ENCODE assay signal across 23 mouse cellular contexts in the genomic region with DNA sequence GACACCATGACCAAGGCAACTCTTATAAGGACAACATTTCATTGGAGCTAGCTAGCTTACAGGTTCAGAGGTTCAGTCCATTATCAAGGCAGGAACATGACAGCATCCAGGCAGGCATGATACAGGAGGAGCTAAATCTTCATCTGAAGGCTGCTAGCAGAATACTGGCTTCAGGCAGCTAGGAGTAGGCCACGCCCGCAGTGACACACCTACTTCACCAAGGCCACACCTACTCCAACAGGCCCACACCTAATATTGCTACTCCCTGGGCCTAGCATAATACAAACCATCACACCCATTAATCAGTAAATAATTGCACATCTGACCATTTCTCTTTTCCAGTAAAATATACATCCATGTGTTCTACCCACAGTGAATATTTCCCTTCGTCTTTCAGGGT. TPM values are rescaled to one million over a fixed set of nuclear protein-coding genes. Genes with fewer than 3 reads are reported as not detected.
A peak's percentile ranks its signal among the peaks of the same experiment; 100 is the strongest.
DNase-seq lines count a peak whose midpoint lies in the region; ATAC-seq and TF ChIP-seq lines count a peak whose summit lies in the region.
"Had no signal": no experiment of that assay in that cellular context is flagged by ENCODE, and none has a peak within 500 bp of the region (broad histone marks: within the 10 kb centered on the region; RNA-seq: fewer than 3 reads in every experiment).

No protein-coding gene starts in this region.

- H3K36me3 ChIP-seq in intestine, postnatal 0 days (ENCODE audit: control insufficient read depth, insufficient read depth): peaks cover 50% of the 10 kb centered on the region
- peaks cover 7% of the 10 kb centered on the region; the same call in 1 of the 2 replicates for H3K36me3 ChIP-seq in liver, embryonic 16.5 days (ENCODE audit: control insufficient read depth, insufficient read depth)
- peaks cover 70% of the 10 kb centered on the region for H3K36me3 ChIP-seq in hindbrain, embryonic 12.5 days

- H3K4me1 ChIP-seq in intestine, postnatal 0 days (replicated peaks; ENCODE audit: control insufficient read depth, insufficient read depth, low read length): no peaks in the 10 kb centered on the region
- H3K4me1 ChIP-seq in liver, embryonic 16.5 days (ENCODE audit: control insufficient read depth, low read depth, low read length): peaks cover 8% of the 10 kb centered on the region
- H3K4me1 ChIP-seq in hindbrain, embryonic 12.5 days: no peaks in the 10 kb centered on the region

- peak; percentile 32 for DNase-seq in spleen, adult 12 weeks (ENCODE audit: low spot score)
- no peak for DNase-seq in spleen, adult 18-20 months
- no peak for DNase-seq in Muller cell, postnatal 12 days (ENCODE audit: inconsistent ontology term)
- no peak for DNase-seq in kidney, adult 18-20 months
- DNase-seq: adrenal gland, postnatal 10 days; cerebellum, postnatal 14 days; embryo, embryonic 11 days; heart, postnatal 36 days; kidney, adult 9 months; kidney, postnatal 4 days; lung, postnatal 14 days; right cerebral cortex, postnatal 14 days; thymus, postnatal 25 days had no signal

- 91% methylated on average over 3 of the region's 3 CpGs for WGBS in intestine, postnatal 0 days
- 70% methylated on average over 3 of the region's 3 CpGs for WGBS in liver, embryonic 16.5 days (ENCODE audit: insufficient replicate concordance)
- WGBS in hindbrain, embryonic 12.5 days: 98% methylated on average over 3 of the region's 3 CpGs

- H3K4me3 ChIP-seq in intestine, postnatal 0 days (ENCODE audit: low read depth, low read length): no peak overlapping the region
- no peak overlapping the region for H3K4me3 ChIP-seq in liver, embryonic 16.5 days (ENCODE audit: low read depth, low read length)
- no peak overlapping the region for H3K4me3 ChIP-seq in hindbrain, embryonic 12.5 days
- H3K4me3 ChIP-seq: forebrain, embryonic 13.5 days; heart, embryonic 12.5 days; limb, embryonic 15.5 days; neural tube, embryonic 13.5 days had no signal

- H3K9ac ChIP-seq in intestine, postnatal 0 days (ENCODE audit: low read depth, low read length): no peak overlapping the region
- no peak overlapping the region for H3K9ac ChIP-seq in liver, embryonic 16.5 days (ENCODE audit: low read depth, low read length)
- H3K9ac ChIP-seq in hindbrain, embryonic 12.5 days: no peak overlapping the region
- H3K9ac ChIP-seq: forebrain, embryonic 13.5 days; heart, embryonic 12.5 days; limb, embryonic 15.5 days; neural tube, embryonic 13.5 days had no signal

- no peak for TF ChIP-seq CTCF in intestine, postnatal 0 days (IDR thresholded peaks at IDR 0.05; ENCODE audit: low read depth)

- no peak overlapping the region for H3K27ac ChIP-seq in intestine, postnatal 0 days (ENCODE audit: low read depth, low read length)
- no peak overlapping the region for H3K27ac ChIP-seq in liver, embryonic 16.5 days (ENCODE audit: low read length)
- no peak overlapping the region for H3K27ac ChIP-seq in hindbrain, embryonic 12.5 days
- H3K27ac ChIP-seq: forebrain, embryonic 13.5 days; hindbrain, postnatal 0 days; limb, embryonic 15.5 days; neural tube, embryonic 13.5 days had no signal

- no peaks in the 10 kb centered on the region for H3K9me3 ChIP-seq in intestine, postnatal 0 days (ENCODE audit: control insufficient read depth)
- no peaks in the 10 kb centered on the region for H3K9me3 ChIP-seq in liver, embryonic 16.5 days (replicated peaks; ENCODE audit: control insufficient read depth, low read length)
- no peaks in the 10 kb centered on the region for H3K9me3 ChIP-seq in hindbrain, embryonic 12.5 days (replicated peaks)
- H3K9me3 ChIP-seq: forebrain, embryonic 13.5 days; heart, embryonic 12.5 days; limb, embryonic 15.5 days; neural tube, embryonic 13.5 days had no signal

- ATAC-seq in intestine, postnatal 0 days: peak; percentile 41; the same call in 1 of the 2 replicates
- peak; percentile 94 for ATAC-seq in liver, embryonic 16.5 days (ENCODE audit: low read depth)
- ATAC-seq in hindbrain, embryonic 12.5 days (ENCODE audit: low FRiP score): no peak
- ATAC-seq: forebrain, embryonic 13.5 days; hindbrain, postnatal 0 days had no signal

- H3K27me3 ChIP-seq in intestine, postnatal 0 days (replicated peaks; ENCODE audit: control insufficient read depth, insufficient read depth, low read length): no peaks in the 10 kb centered on the region
- H3K27me3 ChIP-seq in liver, embryonic 16.5 days (ENCODE audit: control insufficient read depth, insufficient read depth, low read depth, low read length): no peaks in the 10 kb centered on the region
- no peaks in the 10 kb centered on the region for H3K27me3 ChIP-seq in hindbrain, embryonic 12.5 days
- H3K27me3 ChIP-seq: forebrain, embryonic 13.5 days; heart, embryonic 12.5 days; limb, embryonic 15.5 days; neural tube, embryonic 13.5 days had no signal

- H3K4me2 ChIP-seq in intestine, postnatal 0 days (replicated peaks; ENCODE audit: low read depth): no peak overlapping the region
- H3K4me2 ChIP-seq in liver, embryonic 16.5 days (ENCODE audit: low read depth, low read length): no peak overlapping the region
- no peak overlapping the region for H3K4me2 ChIP-seq in hindbrain, embryonic 12.5 days (replicated peaks)
- H3K4me2 ChIP-seq: forebrain, embryonic 13.5 days; heart, embryonic 12.5 days; limb, embryonic 15.5 days; midbrain, embryonic 11.5 days; neural tube, embryonic 13.5 days had no signal

RNA-seq across cellular contexts. Expression of a gene that starts 8.7 kb away (rescaled TPM):
- 8.2 TPM in 2 replicates for polyA plus RNA-seq in intestine, postnatal 0 days (2015; fragmentation: Nextera tagmentation; extraction: Ambion mirVana)
- 3.5 and 3.6 TPM in 2 replicates for polyA plus RNA-seq in liver, embryonic 16.5 days (2015; fragmentation: Nextera tagmentation; extraction: Ambion mirVana)
- 21.6 and 22.3 TPM in 2 replicates for polyA plus RNA-seq in hindbrain, embryonic 12.5 days (2016; fragmentation: Nextera tagmentation; extraction: Ambion mirVana)

RNA-seq across cellular contexts. Expression of a gene that starts 21.2 kb away (rescaled TPM):
- polyA plus RNA-seq in intestine, postnatal 0 days (2015; fragmentation: Nextera tagmentation; extraction: Ambion mirVana): 1.8 and 2.1 TPM in 2 replicates
- polyA plus RNA-seq in liver, embryonic 16.5 days (2015; fragmentation: Nextera tagmentation; extraction: Ambion mirVana): 0.05 and 0.11 TPM in 2 replicates
- polyA plus RNA-seq in hindbrain, embryonic 12.5 days (2016; fragmentation: Nextera tagmentation; extraction: Ambion mirVana): 8.6 and 8.9 TPM in 2 replicates

RNA-seq across cellular contexts. Expression of a gene that starts 21.9 kb away (rescaled TPM):
- polyA plus RNA-seq in intestine, postnatal 0 days (2015; fragmentation: Nextera tagmentation; extraction: Ambion mirVana): 65.4 and 70.1 TPM in 2 replicates
- 27.6 and 32.4 TPM in 2 replicates for polyA plus RNA-seq in liver, embryonic 16.5 days (2015; fragmentation: Nextera tagmentation; extraction: Ambion mirVana)
- polyA plus RNA-seq in hindbrain, embryonic 12.5 days (2016; fragmentation: Nextera tagmentation; extraction: Ambion mirVana): 151 and 159 TPM in 2 replicates

RNA-seq across cellular contexts. Expression of a gene that starts 31.8 kb away (rescaled TPM):
- polyA plus RNA-seq in intestine, postnatal 0 days (2015; fragmentation: Nextera tagmentation; extraction: Ambion mirVana): 3.1 and 4.1 TPM in 2 replicates
- polyA plus RNA-seq in liver, embryonic 16.5 days (2015; fragmentation: Nextera tagmentation; extraction: Ambion mirVana): 2.0 and 4.5 TPM in 2 replicates
- polyA plus RNA-seq in hindbrain, embryonic 12.5 days (2016; fragmentation: Nextera tagmentation; extraction: Ambion mirVana): 16.0 and 18.3 TPM in 2 replicates

RNA-seq across cellular contexts. Expression of a gene that starts 50.0 kb away (rescaled TPM):
- polyA plus RNA-seq in intestine, postnatal 0 days (2015; fragmentation: Nextera tagmentation; extraction: Ambion mirVana): 9.2 and 9.9 TPM in 2 replicates
- polyA plus RNA-seq in liver, embryonic 16.5 days (2015; fragmentation: Nextera tagmentation; extraction: Ambion mirVana): 1.4 and 1.5 TPM in 2 replicates
- 0.33 and 0.40 TPM in 2 replicates for polyA plus RNA-seq in hindbrain, embryonic 12.5 days (2016; fragmentation: Nextera tagmentation; extraction: Ambion mirVana)
- polyA plus RNA-seq: C2C12; midbrain, embryonic 11.5 days had no signal
